Mouse (Mus musculus): ENCODE measurements at regions not wholly inside any gene's neighbourhood (a gene's known extent, or its start where the extent isn't known, plus 50 kb on each side); places are given as distances from the start of the nearest gene placed in this dataset.

GRCm38 (mm10) chr7:68864322-68865031 lies 115.4 kb upstream of the Arrdc4 start:
- no peak for ATAC-seq (ENCODE audit: poor library complexity, severe bottlenecking)

- ATAC-seq (ENCODE audit: poor library complexity, severe bottlenecking): no peak
Observed at GRCm38 (mm10) chr7:68858471-68859210, 109.6 kb upstream of the Arrdc4 start.

- ATAC-seq (ENCODE audit: poor library complexity, severe bottlenecking): no peak
Observed at GRCm38 (mm10) chr7:68851981-68852575, 103.0 kb upstream of the Arrdc4 start.

- ATAC-seq (ENCODE audit: poor library complexity, severe bottlenecking): no peak
Observed at GRCm38 (mm10) chr7:68844606-68845005, 95.6 kb upstream of the Arrdc4 start.

GRCm38 (mm10) chr7:68843374-68843773 lies 94.3 kb upstream of the Arrdc4 start:
- ATAC-seq (ENCODE audit: poor library complexity, severe bottlenecking): no peak

- peak; percentile 76 for ATAC-seq (ENCODE audit: poor library complexity, severe bottlenecking)
Observed at GRCm38 (mm10) chr7:68833977-68834791, 85.1 kb upstream of the Arrdc4 start.

GRCm38 (mm10) chr7:68833517-68833916 lies 84.5 kb upstream of the Arrdc4 start:
- no peak for ATAC-seq (ENCODE audit: poor library complexity, severe bottlenecking)

GRCm38 (mm10) chr7:68829861-68830260 lies 80.8 kb upstream of the Arrdc4 start:
- ATAC-seq (ENCODE audit: poor library complexity, severe bottlenecking): peak; percentile 91

- 0 out of 2 replicates have a peak, but pooled peaks have one; percentile 14 for ATAC-seq (ENCODE audit: poor library complexity, severe bottlenecking)
Observed at GRCm38 (mm10) chr7:68824399-68824798, 75.4 kb upstream of the Arrdc4 start.

- no peak for ATAC-seq (ENCODE audit: poor library complexity, severe bottlenecking)
Observed at GRCm38 (mm10) chr7:68823646-68824045, 74.6 kb upstream of the Arrdc4 start.

- ATAC-seq (ENCODE audit: poor library complexity, severe bottlenecking): peak; percentile 95
Observed at GRCm38 (mm10) chr7:68823189-68823588, 74.1 kb upstream of the Arrdc4 start.

- no peak for ATAC-seq (ENCODE audit: poor library complexity, severe bottlenecking)
Observed at GRCm38 (mm10) chr7:68814823-68815666, 66.0 kb upstream of the Arrdc4 start.

- no peak for ATAC-seq (ENCODE audit: poor library complexity, severe bottlenecking)
Observed at GRCm38 (mm10) chr7:68809782-68810181, 60.7 kb upstream of the Arrdc4 start.

All from megakaryocyte, adult 5-6 weeks (primary cell).